Mouse (Mus musculus): ENCODE measurements around the gene Gm3685.
A peak's percentile ranks its signal among the peaks of the same experiment; 100 is the strongest.
"Not testable (repeated sequence)": the region's sequence is repeated elsewhere in the genome, so short reads cannot be mapped to it uniquely, and the experiment has no call there.

Gm3685 gene

GRCm38 (mm10) chr14:7044870-7045269 lies at the start of gene Gm3685:
Gene Gm3685 (minus strand): TSS chr14:7044970.
- not testable (repeated sequence) for DNase-seq (ENCODE audit: inconsistent ontology term)

GRCm38 (mm10) chr14:7026781-7027749 lies 17.7 kb downstream of the Gm3685 start, which contains the start of gene Gm10406:
Gene Gm10406 (minus strand): TSS chr14:7027449.
- peak; percentile 1 for DNase-seq (ENCODE audit: inconsistent ontology term)

GRCm38 (mm10) chr14:7026274-7026673 lies 18.5 kb downstream of the Gm3685 start:
- DNase-seq (ENCODE audit: inconsistent ontology term) = not testable (repeated sequence)

All from Muller cell, postnatal 12 days (primary cell).